Mouse (Mus musculus) liver, embryonic 14.5 days (tissue): ENCODE results near the gene Zfp84.

Experiments used
- CTCF ChIP-seq: IDR thresholded peaks from 2 replicates; pipeline ENCODE4 v1.5.1; 2016; ENCODE audit warnings: antibody characterized with exemption, low read depth, control low read depth
- EP300 ChIP-seq: IDR thresholded peaks from 2 replicates; pipeline ENCODE4 v1.6.1; 2016; ENCODE audit warnings: antibody characterized with exemption, low read depth

DNA sequence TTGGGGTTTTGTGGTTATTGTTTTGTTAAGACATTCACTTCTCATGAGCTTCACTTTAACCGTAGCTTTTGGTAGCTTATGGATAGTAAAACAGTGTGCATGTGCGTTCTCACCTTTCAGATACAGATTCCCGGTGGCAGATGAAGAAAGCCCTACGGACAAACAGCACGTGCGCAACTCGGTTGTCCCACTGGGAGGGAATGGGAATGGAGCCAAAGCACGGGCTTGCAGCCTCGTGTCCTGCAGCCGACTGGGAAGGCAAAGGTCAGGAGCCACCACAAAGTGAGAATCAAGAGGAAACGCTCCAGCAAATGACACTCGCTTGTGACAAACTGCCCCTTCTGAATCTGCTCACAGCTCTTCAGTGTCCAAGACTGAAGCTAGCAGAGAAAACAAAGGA is 59.6 kb downstream of the Zfp84 start:
- no peak for TF ChIP-seq CTCF
- no peak for TF ChIP-seq EP300
